Mouse (Mus musculus) neural tube, embryonic 12.5 days (tissue): ENCODE measurements around the gene Steap4. TPM values are rescaled to one million over a fixed set of nuclear protein-coding genes. Genes with fewer than 3 reads are reported as not detected.
"Not testable (repeated sequence)": the region's sequence is repeated elsewhere in the genome, so short reads cannot be mapped to it uniquely, and the experiment has no call there.

ENCODE experiments used
- ATAC-seq: fragments of 200-750 bp; cut with Nextera tagmentation; 2 replicates; pipeline ENCODE4 v1.8.0; 2017; ENCODE audit warnings: low read depth, mild to moderate bottlenecking, moderate TSS enrichment, moderate library complexity; ENCODE audit not compliant: low FRiP score
- H3K27ac ChIP-seq: fragments of 300-500 bp; sonication (generic); 2 replicates; pipeline ENCODE4 v1.5.1; 2016
- H3K27me3 ChIP-seq: fragments of 300-500 bp; sonication (generic); replicated peaks from 2 replicates; pipeline ENCODE4 v1.6.1; 2016; ENCODE audit warnings: mild to moderate bottlenecking
- H3K36me3 ChIP-seq: fragments of 300-500 bp; sonication (generic); 2 replicates; pipeline ENCODE4 v1.6.1; 2016; ENCODE audit warnings: mild to moderate bottlenecking
- H3K4me1 ChIP-seq: fragments of 300-500 bp; sonication (generic); 2 replicates; pipeline ENCODE4 v1.6.1; 2016
- H3K4me2 ChIP-seq: fragments of 300-500 bp; sonication (generic); replicated peaks from 2 replicates; pipeline ENCODE4 v1.6.1; 2016; ENCODE audit warnings: mild to moderate bottlenecking
- H3K4me3 ChIP-seq: fragments of 300-500 bp; sonication (generic); 2 replicates; pipeline ENCODE4 v1.5.1; 2016
- H3K9ac ChIP-seq: fragments of 300-500 bp; sonication (generic); 2 replicates; pipeline ENCODE4 v1.6.1; 2016; ENCODE audit warnings: mild to moderate bottlenecking
- H3K9me3 ChIP-seq: fragments of 300-500 bp; sonication (generic); 2 replicates; pipeline ENCODE4 v1.6.1; 2016; ENCODE audit warnings: mild to moderate bottlenecking
- WGBS: fragments of 180-500 bp; shearing (Covaris S2); methylation state at CpG from one replicate; pipeline ENCODE4 v1.1.7; 2016; 5-methylcytosine and 5-hydroxymethylcytosine counted together
- polyA plus RNA-seq: library from polyadenylated mRNA; unstranded; fragments of >200 nt; fragmentation: Nextera tagmentation; extraction: Ambion mirVana; gene quantifications from 2 replicates; pipeline ENCODE4 v1.2.1, GENCODE M21; 2016

Steap4 gene
- polyA plus RNA-seq, 1 experiment from 2014 or later: 0.38 TPM

GRCm38 (mm10) chr5:7955371-7955966 is 4.8 kb upstream of the Steap4 start:
- no peak for ATAC-seq
- H3K36me3 ChIP-seq: no peaks in the 10 kb centered on the region
- no peak overlapping the region for H3K9ac ChIP-seq
- 82% methylated on average over 5 of the region's 5 CpGs for WGBS
- H3K27me3 ChIP-seq: no peaks in the 10 kb centered on the region
- no peak overlapping the region for H3K27ac ChIP-seq
- peaks cover 2% of the 10 kb centered on the region; the same call in 1 of the 2 replicates for H3K4me1 ChIP-seq
- no peak overlapping the region for H3K4me2 ChIP-seq
- no peak overlapping the region for H3K4me3 ChIP-seq
- H3K9me3 ChIP-seq: no peaks in the 10 kb centered on the region

DNA sequence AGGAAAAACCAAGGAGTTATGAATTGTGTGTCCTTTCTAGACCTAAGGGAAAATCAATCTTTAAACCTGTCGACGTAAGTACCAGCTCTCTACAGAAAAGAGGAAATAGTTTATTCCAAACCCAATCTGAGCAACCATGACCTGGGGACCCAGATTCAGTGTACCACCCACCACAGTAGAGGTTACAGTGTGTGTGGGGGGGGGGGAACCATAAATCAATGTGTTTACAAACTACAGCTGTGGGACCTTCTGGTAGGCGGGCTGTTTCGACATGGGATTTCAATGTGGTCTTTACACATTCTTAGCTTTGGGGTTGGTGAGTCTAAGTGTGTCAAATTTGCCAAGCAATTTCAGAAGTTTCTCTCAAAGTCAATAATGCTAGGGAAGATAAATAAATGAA is 2.2 kb upstream of the Steap4 start:
- Histone ChIP-seq H3K27ac (no peak overlapping the region), H3K9ac (no peak overlapping the region), H3K4me1 (peaks cover 2% of the 10 kb centered on the region; the same call in 1 of the 2 replicates), H3K9me3 (no peaks in the 10 kb centered on the region), H3K4me3 (no peak overlapping the region), H3K4me2 (no peak overlapping the region), H3K27me3 (no peaks in the 10 kb centered on the region), H3K36me3 (no peaks in the 10 kb centered on the region)
- no peak for ATAC-seq
- WGBS: 91% methylated on average over 4 of the region's 4 CpGs

DNA sequence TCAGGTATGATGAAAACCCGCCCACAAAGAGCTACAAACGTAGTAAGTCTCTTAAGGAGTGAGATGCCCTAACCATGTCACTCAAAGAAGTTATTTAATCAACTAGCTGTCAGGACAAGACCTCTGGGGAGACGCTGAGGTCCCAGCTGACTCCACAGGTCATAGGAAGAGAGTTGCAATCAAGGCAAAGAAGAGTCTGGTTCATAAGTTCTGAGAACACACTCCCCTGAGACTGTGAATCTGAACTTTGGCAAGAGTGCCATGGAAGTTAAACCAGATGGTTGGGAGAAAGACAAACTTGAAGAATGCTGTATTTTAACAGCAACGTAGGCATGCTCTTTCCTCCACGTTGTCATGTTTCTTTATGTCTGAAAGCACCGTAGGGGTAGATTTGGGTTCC is 971 bp upstream of the Steap4 start:
- whole genome bisulfite sequencing: 89% methylated on average over 6 of the region's 6 CpGs

DNA sequence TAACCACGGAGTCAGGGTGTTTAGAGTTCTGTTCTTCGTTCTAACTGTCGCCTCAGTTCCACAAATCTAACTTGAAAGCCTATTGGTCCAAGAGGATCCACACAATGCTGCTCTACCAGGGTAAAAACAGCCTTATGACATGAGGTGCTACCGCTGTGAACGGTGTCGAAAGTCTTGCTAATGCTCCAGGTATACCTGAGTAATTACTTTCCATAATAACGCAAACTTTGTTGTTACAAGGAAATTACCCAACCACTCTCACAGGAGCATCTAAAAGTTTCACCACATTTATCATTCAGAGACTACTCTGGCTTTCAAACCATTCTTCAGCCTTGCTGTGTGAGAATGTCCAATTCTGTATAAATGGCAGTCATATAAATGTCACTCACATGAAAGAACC is 856 bp downstream of the Steap4 start:
- WGBS: 88% methylated on average over 7 of the region's 7 CpGs
- H3K27ac ChIP-seq: no peak overlapping the region

More for the DNA sequence above, 971 bp upstream of the Steap4 start:
- no peak overlapping the region for H3K9ac ChIP-seq
- peaks cover 2% of the 10 kb centered on the region; the same call in 1 of the 2 replicates for H3K4me1 ChIP-seq
- H3K36me3 ChIP-seq: no peaks in the 10 kb centered on the region
- no peaks in the 10 kb centered on the region for H3K27me3 ChIP-seq
- H3K4me3 ChIP-seq: no peak overlapping the region
- H3K4me2 ChIP-seq: no peak overlapping the region
- H3K27ac ChIP-seq: no peak overlapping the region
- ATAC-seq: no peak
- H3K9me3 ChIP-seq: no peaks in the 10 kb centered on the region

GRCm38 (mm10) chr5:7965281-7965680 is 5.0 kb downstream of the Steap4 start:
- Histone ChIP-seq H3K27me3 (no peaks in the 10 kb centered on the region), H3K4me1 (peaks cover 1% of the 10 kb centered on the region; the same call in 1 of the 2 replicates), H3K9me3 (no peaks in the 10 kb centered on the region), H3K9ac (no peak overlapping the region), H3K4me2 (no peak overlapping the region), H3K4me3 (no peak overlapping the region), H3K36me3 (no peaks in the 10 kb centered on the region), H3K27ac (no peak overlapping the region)
- no peak for ATAC-seq
- 38% methylated on average over 3 of the region's 3 CpGs for WGBS

More for the DNA sequence above, 856 bp downstream of the Steap4 start:
- Histone ChIP-seq H3K9ac (no peak overlapping the region), H3K27me3 (no peaks in the 10 kb centered on the region), H3K4me2 (no peak overlapping the region), H3K9me3 (no peaks in the 10 kb centered on the region), H3K4me3 (no peak overlapping the region), H3K36me3 (no peaks in the 10 kb centered on the region), H3K4me1 (peaks cover 2% of the 10 kb centered on the region; the same call in 1 of the 2 replicates)
- ATAC-seq: no peak

DNA sequence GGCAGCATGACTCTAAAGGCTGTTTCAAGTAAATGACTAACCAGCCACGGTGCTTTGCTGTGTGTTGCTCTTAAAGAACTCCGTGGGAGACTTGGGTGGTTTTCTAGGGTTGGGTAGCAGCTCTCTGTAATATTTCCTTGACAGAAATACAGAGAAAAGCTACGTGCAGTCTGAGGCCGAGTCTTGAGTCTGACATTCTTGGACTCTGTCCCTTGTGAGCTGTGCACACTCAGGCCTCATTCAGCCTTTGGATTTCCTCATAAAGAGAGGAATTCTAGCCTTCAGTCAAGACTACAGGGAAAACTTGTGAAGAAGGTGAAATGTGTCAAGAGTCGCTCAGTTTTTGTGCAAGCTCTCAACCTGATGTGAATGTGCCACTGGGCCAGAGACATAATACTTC is 7.9 kb downstream of the Steap4 start:
- H3K36me3 ChIP-seq: no peaks in the 10 kb centered on the region
- H3K27me3 ChIP-seq: no peaks in the 10 kb centered on the region
- 85% methylated on average over 5 of the region's 5 CpGs for WGBS
- ATAC-seq: no peak
- H3K9me3 ChIP-seq: no peaks in the 10 kb centered on the region
- H3K4me3 ChIP-seq: no peak overlapping the region
- no peak overlapping the region for H3K27ac ChIP-seq
- H3K4me2 ChIP-seq: no peak overlapping the region
- H3K4me1 ChIP-seq: no peaks in the 10 kb centered on the region
- no peak overlapping the region for H3K9ac ChIP-seq

- no peak for ATAC-seq
- WGBS: 86% methylated on average over 2 of the region's 2 CpGs
- no peak overlapping the region for H3K4me2 ChIP-seq
- H3K27me3 ChIP-seq: no peaks in the 10 kb centered on the region
- no peaks in the 10 kb centered on the region for H3K4me1 ChIP-seq
- no peaks in the 10 kb centered on the region for H3K9me3 ChIP-seq
- H3K27ac ChIP-seq: no peak overlapping the region
- no peaks in the 10 kb centered on the region for H3K36me3 ChIP-seq
- no peak overlapping the region for H3K4me3 ChIP-seq
- no peak overlapping the region for H3K9ac ChIP-seq
Observed at GRCm38 (mm10) chr5:7972266-7972665, 12.0 kb downstream of the Steap4 start.

- Histone ChIP-seq H3K27ac (no peak overlapping the region), H3K9ac (no peak overlapping the region), H3K4me3 (no peak overlapping the region), H3K9me3 (no peaks in the 10 kb centered on the region), H3K4me1 (no peaks in the 10 kb centered on the region), H3K4me2 (no peak overlapping the region), H3K27me3 (no peaks in the 10 kb centered on the region), H3K36me3 (no peaks in the 10 kb centered on the region)
- no peak for ATAC-seq
- 87% methylated on average over 11 of the region's 11 CpGs for WGBS
Observed at GRCm38 (mm10) chr5:7974522-7975197, 14.4 kb downstream of the Steap4 start.

DNA sequence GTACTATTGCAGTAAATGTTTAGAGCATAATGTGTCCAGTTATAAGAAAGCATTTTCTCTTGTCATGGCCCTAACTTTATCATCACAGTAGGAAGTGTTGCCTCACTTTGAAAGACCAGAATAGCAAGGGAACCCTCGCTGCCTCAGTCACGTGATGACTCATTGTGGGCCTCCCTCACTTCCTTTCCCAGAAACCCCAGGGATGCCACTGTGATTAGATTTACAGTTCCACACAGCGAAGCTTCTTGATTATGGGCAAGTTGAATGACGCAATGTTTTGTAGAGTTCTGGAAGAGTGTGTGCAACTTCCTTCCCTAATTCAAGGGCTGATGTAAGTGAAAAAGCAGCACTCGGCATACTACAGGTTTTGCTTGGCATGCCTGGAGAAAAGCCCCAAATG is 20.3 kb downstream of the Steap4 start:
- H3K4me2 ChIP-seq: no peak overlapping the region
- no peaks in the 10 kb centered on the region for H3K27me3 ChIP-seq
- no peaks in the 10 kb centered on the region for H3K9me3 ChIP-seq
- no peaks in the 10 kb centered on the region for H3K36me3 ChIP-seq
- 79% methylated on average over 5 of the region's 5 CpGs for WGBS
- H3K4me1 ChIP-seq: no peaks in the 10 kb centered on the region
- H3K9ac ChIP-seq: no peak overlapping the region
- no peak overlapping the region for H3K4me3 ChIP-seq
- no peak overlapping the region for H3K27ac ChIP-seq
- ATAC-seq: no peak

DNA sequence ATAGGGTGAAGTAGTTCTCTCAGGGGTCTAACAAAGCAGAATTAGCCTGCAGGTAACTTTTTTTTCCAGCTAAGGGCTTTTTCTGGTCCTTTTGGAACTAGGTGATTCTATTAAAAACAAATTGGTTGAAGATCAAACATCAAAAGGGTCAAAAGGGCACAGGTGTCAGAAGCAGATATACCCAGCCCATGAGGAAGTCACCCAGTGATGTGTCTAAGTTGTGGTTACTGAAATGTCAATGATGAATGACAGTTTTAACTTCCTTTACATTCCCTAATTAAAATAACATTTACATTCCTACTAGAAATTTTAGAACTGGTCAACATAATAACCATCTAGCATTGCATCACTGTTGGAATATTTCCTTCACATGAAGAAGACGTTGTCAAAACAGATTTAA is 27.7 kb downstream of the Steap4 start:
- ATAC-seq: no peak
- no peak overlapping the region for H3K4me3 ChIP-seq
- no peak overlapping the region for H3K27ac ChIP-seq
- no peaks in the 10 kb centered on the region for H3K36me3 ChIP-seq
- no peak overlapping the region for H3K4me2 ChIP-seq
- H3K9me3 ChIP-seq: no peaks in the 10 kb centered on the region
- no peak overlapping the region for H3K9ac ChIP-seq
- H3K4me1 ChIP-seq: no peaks in the 10 kb centered on the region
- H3K27me3 ChIP-seq: no peaks in the 10 kb centered on the region
- WGBS: 89% methylated on average over 1 of the region's 1 CpGs

DNA sequence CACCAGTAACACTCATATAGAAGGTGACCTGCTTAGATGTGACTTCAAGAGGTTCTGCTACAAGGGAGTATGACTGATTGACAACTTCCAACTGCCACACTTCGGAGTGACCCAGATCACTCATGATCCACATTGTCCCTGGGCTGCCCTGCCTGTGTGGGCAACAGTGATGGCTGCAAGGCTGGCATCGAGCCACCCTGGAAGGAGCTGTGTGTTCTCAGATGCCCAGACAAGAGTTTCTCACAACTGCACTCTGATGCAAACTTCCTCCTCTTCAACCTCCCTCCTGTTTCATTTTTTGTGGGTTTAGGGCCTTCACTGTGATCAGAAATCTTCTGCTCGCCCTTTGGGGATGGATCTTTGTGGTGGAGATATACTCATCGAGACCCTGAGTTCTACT is 28.2 kb downstream of the Steap4 start:
- whole genome bisulfite sequencing: 93% methylated on average over 4 of the region's 4 CpGs
- H3K4me1 ChIP-seq: no peaks in the 10 kb centered on the region
- H3K4me3 ChIP-seq: no peak overlapping the region
- no peaks in the 10 kb centered on the region for H3K9me3 ChIP-seq
- no peak overlapping the region for H3K4me2 ChIP-seq
- no peaks in the 10 kb centered on the region for H3K27me3 ChIP-seq
- H3K27ac ChIP-seq: no peak overlapping the region
- H3K9ac ChIP-seq: no peak overlapping the region
- ATAC-seq: no peak
- no peaks in the 10 kb centered on the region for H3K36me3 ChIP-seq

DNA sequence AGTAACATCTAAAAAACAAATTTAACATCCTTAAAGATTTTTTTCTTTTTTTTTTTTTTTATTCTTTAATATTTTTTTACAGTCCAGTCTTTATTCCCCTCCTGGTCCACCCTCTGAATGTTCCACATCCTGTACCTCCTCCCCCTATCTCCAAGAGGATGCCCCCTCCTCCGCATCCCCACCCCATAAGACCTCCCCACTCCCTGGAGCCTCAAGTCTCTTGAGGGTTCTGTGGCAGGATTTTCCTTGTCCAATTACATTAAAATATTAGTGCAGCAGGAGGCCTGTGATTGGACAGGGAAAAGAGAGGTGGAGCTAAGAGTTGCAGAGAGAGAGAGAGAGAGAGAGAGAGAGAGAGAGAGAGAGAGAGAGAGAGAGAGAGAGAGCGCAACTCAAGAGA is 31.4 kb downstream of the Steap4 start:
- H3K27me3 ChIP-seq, H3K4me2 ChIP-seq, H3K4me1 ChIP-seq, H3K4me3 ChIP-seq, H3K9me3 ChIP-seq, ATAC-seq, H3K36me3 ChIP-seq, H3K9ac ChIP-seq, H3K27ac ChIP-seq: not testable (repeated sequence)
- WGBS: 84% methylated on average over 2 of the region's 2 CpGs

DNA sequence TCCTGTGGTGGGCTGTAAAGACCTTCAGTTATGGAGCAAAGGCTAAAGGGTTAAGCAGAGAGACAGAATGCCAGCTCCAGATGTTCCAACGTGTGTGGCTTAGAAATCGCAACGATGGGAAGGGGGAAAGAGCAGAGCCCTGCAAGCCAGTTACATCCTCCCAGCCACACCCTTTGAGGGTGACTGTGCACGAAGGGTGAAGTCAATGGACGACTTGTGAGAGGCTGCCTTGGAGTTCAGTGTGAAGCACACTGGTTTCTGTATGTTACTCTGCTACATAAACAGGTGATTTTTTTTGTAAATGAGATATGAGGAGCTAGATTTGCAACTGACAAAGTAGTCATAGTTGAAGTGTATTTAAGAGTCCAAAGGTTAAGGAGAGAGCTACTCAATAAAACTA is 33.5 kb downstream of the Steap4 start:
- Histone ChIP-seq H3K9me3 (no peaks in the 10 kb centered on the region), H3K27me3 (no peaks in the 10 kb centered on the region), H3K4me2 (no peak overlapping the region), H3K36me3 (no peaks in the 10 kb centered on the region), H3K9ac (no peak overlapping the region), H3K4me1 (no peaks in the 10 kb centered on the region), H3K4me3 (no peak overlapping the region), H3K27ac (no peak overlapping the region)
- 63% methylated on average over 5 of the region's 5 CpGs for WGBS
- no peak for ATAC-seq
